Mouse (Mus musculus): ENCODE measurements around the gene Ccdc114. TPM values are rescaled to one million over a fixed set of nuclear protein-coding genes. Genes with fewer than 3 reads are reported as not detected.
A peak's percentile ranks its signal among the peaks of the same experiment; 100 is the strongest.

Gene Ccdc114
- polyA plus RNA-seq, 1 experiment from 2014 or later, result 3.5 TPM

- Histone ChIP-seq H3K4me1 (peaks cover 6% of the 10 kb centered on the region; the same call in 1 of the 2 replicates), H3K27me3 (no peaks in the 10 kb centered on the region), H3K9ac (no peak overlapping the region), H3K4me3 (no peak overlapping the region), H3K9me3 (no peaks in the 10 kb centered on the region), H3K4me2 (no peak overlapping the region), H3K36me3 (no peaks in the 10 kb centered on the region), H3K27ac (no peak overlapping the region)
- ATAC-seq (ENCODE audit: insufficient number of reproducible peaks, low FRiP score, low TSS enrichment, low read depth), result no peak
- 51% methylated on average over 5 of the region's 5 CpGs for WGBS
Measured at GRCm38 (mm10) chr7:45901562-45901961, 22.3 kb upstream of the Ccdc114 start.

GRCm38 (mm10) chr7:45902481-45903002 lies 21.3 kb upstream of the Ccdc114 start:
- Histone ChIP-seq H3K36me3 (no peaks in the 10 kb centered on the region), H3K9me3 (no peaks in the 10 kb centered on the region), H3K27me3 (no peaks in the 10 kb centered on the region), H3K4me2 (no peak overlapping the region), H3K27ac (no peak overlapping the region), H3K4me3 (no peak overlapping the region), H3K9ac (no peak overlapping the region), H3K4me1 (peaks cover 1% of the 10 kb centered on the region; the same call in 1 of the 2 replicates)
- 57% methylated on average over 12 of the region's 12 CpGs for WGBS
- no peak for ATAC-seq (ENCODE audit: insufficient number of reproducible peaks, low FRiP score, low TSS enrichment, low read depth)

- Histone ChIP-seq H3K36me3 (peaks cover 24% of the 10 kb centered on the region), H3K27ac (no peak overlapping the region), H3K9ac (no peak overlapping the region), H3K4me3 (no peak overlapping the region), H3K4me1 (no peaks in the 10 kb centered on the region), H3K9me3 (no peaks in the 10 kb centered on the region), H3K27me3 (no peaks in the 10 kb centered on the region), H3K4me2 (no peak overlapping the region)
- WGBS, result 84% methylated on average over 9 of the region's 9 CpGs
- ATAC-seq (ENCODE audit: insufficient number of reproducible peaks, low FRiP score, low TSS enrichment, low read depth), result no peak
Measured at GRCm38 (mm10) chr7:45906622-45907021, 17.2 kb upstream of the Ccdc114 start.

- Histone ChIP-seq H3K27ac (no peak overlapping the region), H3K4me3 (no peak overlapping the region), H3K27me3 (no peaks in the 10 kb centered on the region), H3K9me3 (no peaks in the 10 kb centered on the region), H3K4me1 (no peaks in the 10 kb centered on the region), H3K9ac (no peak overlapping the region), H3K36me3 (peaks cover 27% of the 10 kb centered on the region), H3K4me2 (no peak overlapping the region)
- no peak for ATAC-seq (ENCODE audit: insufficient number of reproducible peaks, low FRiP score, low TSS enrichment, low read depth)
Measured at GRCm38 (mm10) chr7:45908384-45908783, 15.5 kb upstream of the Ccdc114 start.

GRCm38 (mm10) chr7:45909145-45909544 lies 14.7 kb upstream of the Ccdc114 start:
- 93% methylated on average over 16 of the region's 16 CpGs for WGBS
- no peak overlapping the region for H3K4me2 ChIP-seq
- H3K9me3 ChIP-seq, result no peaks in the 10 kb centered on the region
- peaks cover 27% of the 10 kb centered on the region for H3K36me3 ChIP-seq
- H3K27me3 ChIP-seq, result no peaks in the 10 kb centered on the region
- H3K4me1 ChIP-seq, result peaks cover 2% of the 10 kb centered on the region; the same call in 1 of the 2 replicates
- H3K4me3 ChIP-seq, result no peak overlapping the region
- no peak for ATAC-seq (ENCODE audit: insufficient number of reproducible peaks, low FRiP score, low TSS enrichment, low read depth)
- H3K9ac ChIP-seq, result no peak overlapping the region
- H3K27ac ChIP-seq, result no peak overlapping the region

GRCm38 (mm10) chr7:45914067-45914466 lies 9.8 kb upstream of the Ccdc114 start:
- Histone ChIP-seq H3K36me3 (peaks cover 32% of the 10 kb centered on the region), H3K4me2 (no peak overlapping the region), H3K27me3 (no peaks in the 10 kb centered on the region), H3K4me3 (no peak overlapping the region), H3K4me1 (peaks cover 43% of the 10 kb centered on the region), H3K9me3 (no peaks in the 10 kb centered on the region), H3K9ac (no peak overlapping the region), H3K27ac (0 out of 2 replicates have a peak overlapping the region, but pooled peaks have one; percentile 59)
- ATAC-seq (ENCODE audit: insufficient number of reproducible peaks, low FRiP score, low TSS enrichment, low read depth), result no peak
- 82% methylated on average over 6 of the region's 6 CpGs for WGBS

GRCm38 (mm10) chr7:45915011-45915410 lies 8.9 kb upstream of the Ccdc114 start:
- no peaks in the 10 kb centered on the region for H3K9me3 ChIP-seq
- peaks cover 29% of the 10 kb centered on the region for H3K36me3 ChIP-seq
- peaks cover 52% of the 10 kb centered on the region for H3K4me1 ChIP-seq
- no peak overlapping the region for H3K27ac ChIP-seq
- no peak overlapping the region for H3K9ac ChIP-seq
- H3K4me2 ChIP-seq, result no peak overlapping the region
- no peak overlapping the region for H3K4me3 ChIP-seq
- ATAC-seq (ENCODE audit: insufficient number of reproducible peaks, low FRiP score, low TSS enrichment, low read depth), result no peak
- H3K27me3 ChIP-seq, result no peaks in the 10 kb centered on the region
- 86% methylated on average over 5 of the region's 5 CpGs for WGBS

- peak; percentile 84 for ATAC-seq (ENCODE audit: insufficient number of reproducible peaks, low FRiP score, low TSS enrichment, low read depth)
- peak overlapping the region; percentile 40 for H3K4me3 ChIP-seq
Measured at GRCm38 (mm10) chr7:45916056-45917003, 7.5 kb upstream of the Ccdc114 start.

GRCm38 (mm10) chr7:45917004-45917704 lies 6.7 kb upstream of the Ccdc114 start:
- WGBS, result 14% methylated on average over 13 of the region's 13 CpGs
- Histone ChIP-seq H3K27me3 (no peaks in the 10 kb centered on the region), H3K9ac (0 out of 2 replicates have a peak overlapping the region, but pooled peaks have one; percentile 14), H3K36me3 (peaks cover 20% of the 10 kb centered on the region), H3K9me3 (no peaks in the 10 kb centered on the region), H3K4me3 (peak overlapping the region; percentile 40), H3K27ac (peak overlapping the region; percentile 94), H3K4me2 (peak overlapping the region; percentile 62), H3K4me1 (peaks cover 69% of the 10 kb centered on the region)
- ATAC-seq (ENCODE audit: insufficient number of reproducible peaks, low FRiP score, low TSS enrichment, low read depth), result no peak

More at GRCm38 (mm10) chr7:45916056-45917003, 7.5 kb upstream of the Ccdc114 start:
- H3K9me3 ChIP-seq, result no peaks in the 10 kb centered on the region
- 29% methylated on average over 26 of the region's 26 CpGs for WGBS
- peaks cover 61% of the 10 kb centered on the region for H3K4me1 ChIP-seq
- peak overlapping the region; percentile 94 for H3K27ac ChIP-seq
- H3K36me3 ChIP-seq, result peaks cover 20% of the 10 kb centered on the region
- no peaks in the 10 kb centered on the region for H3K27me3 ChIP-seq
- H3K4me2 ChIP-seq, result peak overlapping the region; percentile 62
- peak overlapping the region; percentile 31 for H3K9ac ChIP-seq

GRCm38 (mm10) chr7:45917926-45918325 lies 5.9 kb upstream of the Ccdc114 start:
- Histone ChIP-seq H3K4me2 (peak overlapping the region; percentile 62; the same call in 1 of the 2 replicates), H3K36me3 (peaks cover 20% of the 10 kb centered on the region), H3K27me3 (no peaks in the 10 kb centered on the region), H3K27ac (peak overlapping the region; percentile 94), H3K9ac (0 out of 2 replicates have a peak overlapping the region, but pooled peaks have one; percentile 14), H3K9me3 (no peaks in the 10 kb centered on the region), H3K4me1 (peaks cover 77% of the 10 kb centered on the region), H3K4me3 (no peak overlapping the region)
- no peak for ATAC-seq (ENCODE audit: insufficient number of reproducible peaks, low FRiP score, low TSS enrichment, low read depth)
- WGBS, result 77% methylated on average over 15 of the region's 15 CpGs

GRCm38 (mm10) chr7:45919083-45919671 lies 4.7 kb upstream of the Ccdc114 start:
- H3K9me3 ChIP-seq, result no peaks in the 10 kb centered on the region
- peaks cover 17% of the 10 kb centered on the region for H3K36me3 ChIP-seq
- peaks cover 80% of the 10 kb centered on the region for H3K4me1 ChIP-seq
- 0 out of 2 replicates have a peak overlapping the region, but pooled peaks have one; percentile 18 for H3K9ac ChIP-seq
- H3K27ac ChIP-seq, result peak overlapping the region; percentile 95
- H3K27me3 ChIP-seq, result no peaks in the 10 kb centered on the region
- H3K4me3 ChIP-seq, result peak overlapping the region; percentile 60
- no peak for ATAC-seq (ENCODE audit: insufficient number of reproducible peaks, low FRiP score, low TSS enrichment, low read depth)
- peak overlapping the region; percentile 70 for H3K4me2 ChIP-seq
- 72% methylated on average over 14 of the region's 14 CpGs for whole genome bisulfite sequencing
